Mouse (Mus musculus) heart, postnatal 0 days (tissue): ENCODE results near the gene Ccnd3. TPM values are rescaled to one million over a fixed set of nuclear protein-coding genes. Genes with fewer than 3 reads are reported as not detected.

Source experiments
- ATAC-seq: fragments of 200-750 bp; cut with Nextera tagmentation; 2 replicates; pipeline ENCODE4 v1.8.0; 2017; ENCODE audit warnings: low read depth, moderate number of reproducible peaks, moderate library complexity; ENCODE audit not compliant: insufficient read depth
- DNase-seq: peaks from one replicate; pipeline ENCODE4 v3.0.0-alpha.2; 2016; ENCODE audit warnings: low spot score
- H3K27ac ChIP-seq: fragments of 300-500 bp; sonication (generic); 2 replicates; pipeline ENCODE4 v1.5.1; 2014; ENCODE audit warnings: low read depth, mild to moderate bottlenecking
- H3K27me3 ChIP-seq: fragments of 300-500 bp; sonication (generic); 2 replicates; pipeline ENCODE4 v1.6.1; 2014; ENCODE audit warnings: low read length, mixed read lengths; ENCODE audit not compliant: control insufficient read depth, insufficient read depth
- H3K36me3 ChIP-seq: fragments of 300-500 bp; sonication (generic); replicated peaks from 2 replicates; pipeline ENCODE4 v1.6.1; 2014; ENCODE audit warnings: low read length, mixed read lengths; ENCODE audit not compliant: control insufficient read depth, insufficient read depth
- H3K4me1 ChIP-seq: fragments of 300-500 bp; sonication (generic); 2 replicates; pipeline ENCODE4 v1.6.1; 2014; ENCODE audit warnings: antibody characterized with exemption; ENCODE audit not compliant: control insufficient read depth, insufficient read depth
- H3K4me2 ChIP-seq: fragments of 300-500 bp; sonication (generic); 2 replicates; pipeline ENCODE4 v1.6.1; 2014; ENCODE audit warnings: low read depth, mild to moderate bottlenecking, low read length, moderate library complexity
- H3K4me3 ChIP-seq: fragments of 300-500 bp; sonication (generic); 2 replicates; pipeline ENCODE4 v1.5.1; 2014; ENCODE audit warnings: low read depth, low read length
- H3K9ac ChIP-seq: fragments of 300-500 bp; sonication (generic); replicated peaks from 2 replicates; pipeline ENCODE4 v1.6.1; 2014; ENCODE audit warnings: low read depth, low read length, mixed read lengths
- H3K9me3 ChIP-seq: fragments of 300-500 bp; sonication (generic); replicated peaks from 2 replicates; pipeline ENCODE4 v1.6.1; 2016; ENCODE audit warnings: low read length; ENCODE audit not compliant: control insufficient read depth
- CTCF ChIP-seq: IDR thresholded peaks from 2 replicates; pipeline ENCODE4 v1.5.1; 2016; ENCODE audit warnings: antibody characterized with exemption, control low read depth, low read depth
- EP300 ChIP-seq: IDR thresholded peaks from 2 replicates; pipeline ENCODE4 v1.6.1; 2016; ENCODE audit warnings: antibody characterized with exemption, low read depth
- WGBS: fragments of 180-500 bp; shearing (Covaris S2); extraction: QIAGEN DNeasy Blood & Tissue Kit; methylation state at CpG from one replicate; pipeline ENCODE4 v1.1.7; 2014; 5-methylcytosine and 5-hydroxymethylcytosine counted together
- polyA plus RNA-seq: library from polyadenylated mRNA; unstranded; fragments of >200 nt; fragmentation: Nextera tagmentation; extraction: Ambion mirVana; gene quantifications from 2 replicates; pipeline ENCODE4 v1.2.1, GENCODE M21; 2015
- total RNA-seq: library from RNA; depleted of rRNA; stranded (reverse); fragments of >200 nt; gene quantifications from 2 replicates; pipeline ENCODE4 v1.2.3, GENCODE M21; 2014; ENCODE audit warnings: low replicate concordance

Gene Ccnd3
- total and polyA plus RNA-seq, 2 experiments from 2014 or later = 180 to 231 TPM

GRCm38 (mm10) chr17:47503689-47504088, 1.2 kb upstream of the Ccnd3 start:
- Histone ChIP-seq H3K36me3 (peaks cover 14% of the 10 kb centered on the region; the same call in 1 of the 2 replicates), H3K9ac (no peak overlapping the region), H3K4me2 (no peak overlapping the region), H3K27ac (no peak overlapping the region; the same call in 1 of the 2 replicates), H3K27me3 (no peaks in the 10 kb centered on the region), H3K4me3 (no peak overlapping the region), H3K9me3 (no peaks in the 10 kb centered on the region), H3K4me1 (peaks cover 28% of the 10 kb centered on the region)
- ATAC-seq (no peak), DNase-seq (no peak)
- TF ChIP-seq CTCF (no peak), EP300 (no peak)

GRCm38 (mm10) chr17:47504228-47504627, 623 bp upstream of the Ccnd3 start:
- no peaks in the 10 kb centered on the region for H3K9me3 ChIP-seq
- no peak for DNase-seq
- peak overlapping the region; percentile 84 for H3K4me2 ChIP-seq
- H3K4me3 ChIP-seq = peak overlapping the region; percentile 49
- TF ChIP-seq CTCF (no peak), EP300 (no peak)
- peak overlapping the region; percentile 68 for H3K27ac ChIP-seq
- H3K9ac ChIP-seq = peak overlapping the region; percentile 59
- H3K36me3 ChIP-seq = peaks cover 10% of the 10 kb centered on the region; the same call in 1 of the 2 replicates
- no peak for ATAC-seq
- 58% methylated on average over 5 of the region's 5 CpGs for WGBS
- H3K4me1 ChIP-seq = peaks cover 28% of the 10 kb centered on the region
- no peaks in the 10 kb centered on the region for H3K27me3 ChIP-seq

GRCm38 (mm10) chr17:47505566-47505965, 715 bp downstream of the Ccnd3 start:
- H3K4me1 ChIP-seq = peaks cover 30% of the 10 kb centered on the region
- no peak for ATAC-seq
- peak overlapping the region; percentile 59 for H3K9ac ChIP-seq

GRCm38 (mm10) chr17:47506042-47506441, 1.2 kb downstream of the Ccnd3 start:
- Histone ChIP-seq H3K4me1 (peaks cover 29% of the 10 kb centered on the region), H3K36me3 (no peaks in the 10 kb centered on the region), H3K27me3 (no peaks in the 10 kb centered on the region), H3K4me3 (peak overlapping the region; percentile 49; the same call in 1 of the 2 replicates), H3K27ac (peak overlapping the region; percentile 68), H3K4me2 (peak overlapping the region; percentile 84), H3K9me3 (no peaks in the 10 kb centered on the region), H3K9ac (no peak overlapping the region)
- 84% methylated on average over 1 of the region's 1 CpGs for WGBS
- ATAC-seq (no peak), DNase-seq (no peak)
- TF ChIP-seq EP300 (no peak), CTCF (no peak)

More at GRCm38 (mm10) chr17:47505566-47505965, 715 bp downstream of the Ccnd3 start:
- Histone ChIP-seq H3K27ac (peak overlapping the region; percentile 68), H3K36me3 (no peaks in the 10 kb centered on the region), H3K9me3 (no peaks in the 10 kb centered on the region), H3K27me3 (no peaks in the 10 kb centered on the region), H3K4me3 (peak overlapping the region; percentile 49), H3K4me2 (peak overlapping the region; percentile 84)
- WGBS = 59% methylated on average over 2 of the region's 2 CpGs
- TF ChIP-seq CTCF (no peak), EP300 (no peak)
- DNase-seq = no peak

- no peaks in the 10 kb centered on the region for H3K27me3 ChIP-seq
- TF ChIP-seq CTCF (no peak), EP300 (no peak)
- no peak for DNase-seq
- peaks cover 25% of the 10 kb centered on the region for H3K4me1 ChIP-seq
- H3K27ac ChIP-seq = no peak overlapping the region
- no peak overlapping the region; the same call in 1 of the 2 replicates for H3K4me2 ChIP-seq
- H3K36me3 ChIP-seq = no peaks in the 10 kb centered on the region
- WGBS = 80% methylated on average over 4 of the region's 4 CpGs
- no peak overlapping the region; the same call in 1 of the 2 replicates for H3K4me3 ChIP-seq
- no peaks in the 10 kb centered on the region for H3K9me3 ChIP-seq
- no peak overlapping the region for H3K9ac ChIP-seq
- no peak for ATAC-seq
Measured at GRCm38 (mm10) chr17:47506697-47507096, 1.8 kb downstream of the Ccnd3 start.

GRCm38 (mm10) chr17:47507523-47507922, 2.7 kb downstream of the Ccnd3 start:
- peak overlapping the region; percentile 35; the same call in 1 of the 2 replicates for H3K4me3 ChIP-seq
- peak overlapping the region; percentile 61; the same call in 1 of the 2 replicates for H3K4me2 ChIP-seq
- no peaks in the 10 kb centered on the region for H3K36me3 ChIP-seq
- H3K4me1 ChIP-seq = peaks cover 28% of the 10 kb centered on the region
- TF ChIP-seq EP300 (no peak), CTCF (no peak)
- no peaks in the 10 kb centered on the region for H3K9me3 ChIP-seq
- H3K27ac ChIP-seq = peak overlapping the region; percentile 96
- DNase-seq (no peak), ATAC-seq (no peak)
- H3K9ac ChIP-seq = no peak overlapping the region
- no peaks in the 10 kb centered on the region for H3K27me3 ChIP-seq
- WGBS = 84% methylated on average over 2 of the region's 2 CpGs
